Mouse (Mus musculus) right cerebral cortex, postnatal 10 days (tissue): Measurements from ENCODE around the gene Slc17a8.
"Not testable (repeated sequence)": the region's sequence is repeated elsewhere in the genome, so short reads cannot be mapped to it uniquely, and the experiment has no call there.

Experiments used
- DNase-seq, 2 experiments: peaks; one replicate each; pipeline ENCODE4 v3.0.0; 2021; ENCODE audit warnings: low spot score in 2 of 2

Slc17a8 gene

GRCm38 (mm10) chr10:89592797-89593196, 28.3 kb downstream of the Slc17a8 start:
- peak; percentile 27 to 58 for DNase-seq

DNA sequence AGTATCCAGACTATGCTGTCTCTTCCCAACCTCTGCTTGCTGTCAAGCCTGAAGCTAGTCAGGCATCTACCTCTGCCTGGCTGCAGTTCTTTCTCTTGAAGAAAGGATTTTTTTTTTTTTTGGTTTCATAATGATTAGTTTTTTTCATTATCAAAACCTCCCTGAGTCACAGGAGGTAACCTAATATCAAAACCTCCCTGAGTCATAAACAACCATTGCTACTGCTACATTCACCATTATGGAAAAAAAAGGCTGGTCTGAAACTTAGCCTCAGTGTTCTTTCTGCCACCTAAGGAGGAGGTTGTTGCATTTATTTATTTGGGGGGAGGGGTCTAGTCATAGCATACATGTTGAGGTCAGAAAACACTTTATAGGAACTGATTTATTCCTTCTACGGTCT, 31.2 kb downstream of the Slc17a8 start:
- no peak for DNase-seq

DNA sequence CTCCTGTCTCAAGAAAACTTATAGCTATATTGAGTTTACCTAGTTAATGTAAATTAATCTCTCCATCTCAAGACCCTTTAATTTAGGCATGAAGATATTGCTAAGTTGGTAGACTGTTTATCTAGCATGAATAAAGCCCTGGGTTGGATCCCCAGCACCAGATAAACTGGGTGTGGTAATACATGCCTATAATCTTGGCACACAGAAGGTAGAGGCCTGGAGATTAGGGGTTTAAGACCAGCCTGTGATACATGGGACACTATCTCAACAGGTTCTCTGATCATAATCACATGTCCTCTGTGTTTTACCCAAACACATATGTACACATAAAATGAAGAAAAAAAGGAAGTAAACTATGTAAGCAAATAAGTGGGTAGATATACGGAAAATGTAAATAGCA, 32.3 kb downstream of the Slc17a8 start:
- DNase-seq: no peak

- no peak for DNase-seq
Measured at GRCm38 (mm10) chr10:89584709-89585108, 36.3 kb downstream of the Slc17a8 start.

- no peak for DNase-seq
Measured at GRCm38 (mm10) chr10:89578801-89579200, 42.3 kb downstream of the Slc17a8 start.

DNA sequence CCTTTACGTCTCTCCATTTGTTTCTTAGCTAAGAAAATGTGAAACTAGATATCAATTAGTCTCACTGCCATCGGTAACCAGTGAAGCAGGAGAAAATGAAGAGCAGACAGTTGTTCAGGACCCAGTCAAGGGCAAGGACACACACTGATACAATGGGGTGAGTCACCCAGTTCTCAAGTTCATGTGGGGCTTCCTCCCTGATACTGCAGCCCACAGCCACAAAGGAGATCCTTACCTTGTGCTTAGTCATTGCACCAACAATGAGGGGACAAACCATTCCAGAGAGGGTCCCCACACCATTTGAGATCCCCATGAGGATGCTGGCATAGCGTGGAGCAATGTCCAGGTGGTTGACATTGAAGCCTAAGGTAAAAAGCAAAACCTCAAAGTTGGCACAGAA, 43.4 kb downstream of the Slc17a8 start:
- no peak for DNase-seq

- DNase-seq: no peak
Measured at GRCm38 (mm10) chr10:89573421-89573820, 47.6 kb downstream of the Slc17a8 start.

- no peak for DNase-seq
Measured at GRCm38 (mm10) chr10:89572946-89573345, 48.1 kb downstream of the Slc17a8 start.

DNA sequence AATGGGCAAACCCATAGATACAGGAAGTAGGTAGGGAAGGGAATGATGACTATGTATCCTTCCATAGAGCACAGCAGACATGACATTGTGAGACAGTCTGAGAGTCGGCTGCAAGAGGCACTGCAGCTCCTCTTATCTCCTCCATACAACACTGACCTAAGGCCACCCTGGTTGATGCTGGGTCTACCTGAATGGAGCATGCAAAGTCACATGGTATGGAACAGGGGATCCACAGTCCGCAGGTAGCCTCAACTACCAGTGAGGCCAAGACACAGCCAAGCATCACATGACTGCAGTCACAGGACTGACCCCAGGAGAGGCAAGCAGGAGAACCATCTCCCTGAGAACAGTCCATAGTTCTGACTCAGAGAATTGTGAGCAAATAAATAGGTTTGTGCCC, 53.7 kb downstream of the Slc17a8 start:
- no peak for DNase-seq

- DNase-seq: no peak
Measured at GRCm38 (mm10) chr10:89565301-89566022, 55.6 kb downstream of the Slc17a8 start.

GRCm38 (mm10) chr10:89562113-89562512, 58.9 kb downstream of the Slc17a8 start:
- no peak for DNase-seq

GRCm38 (mm10) chr10:89559351-89559750, 61.7 kb downstream of the Slc17a8 start:
- DNase-seq: no peak

GRCm38 (mm10) chr10:89554885-89555284, 66.2 kb downstream of the Slc17a8 start:
- DNase-seq: not testable (repeated sequence)

DNA sequence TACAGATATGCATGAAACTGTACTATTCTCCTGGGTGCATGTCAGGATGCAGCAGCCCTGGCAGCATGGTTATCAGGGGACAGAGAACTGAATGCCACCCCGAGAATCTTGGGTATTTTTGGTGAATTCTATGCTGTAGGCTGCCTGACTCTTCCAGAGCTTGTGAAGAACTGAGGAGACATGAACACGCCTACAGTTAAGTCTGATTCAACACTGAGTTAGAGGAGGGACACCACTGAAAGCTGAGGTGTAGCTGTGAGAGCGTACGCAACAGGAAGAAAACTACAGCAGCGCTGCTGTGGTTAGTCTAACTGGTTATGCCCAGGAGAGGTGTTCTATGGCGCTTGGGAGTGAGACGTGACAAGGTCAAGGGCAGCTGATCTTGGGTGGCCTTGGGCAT, 67.2 kb downstream of the Slc17a8 start:
- not testable (repeated sequence) for DNase-seq

DNA sequence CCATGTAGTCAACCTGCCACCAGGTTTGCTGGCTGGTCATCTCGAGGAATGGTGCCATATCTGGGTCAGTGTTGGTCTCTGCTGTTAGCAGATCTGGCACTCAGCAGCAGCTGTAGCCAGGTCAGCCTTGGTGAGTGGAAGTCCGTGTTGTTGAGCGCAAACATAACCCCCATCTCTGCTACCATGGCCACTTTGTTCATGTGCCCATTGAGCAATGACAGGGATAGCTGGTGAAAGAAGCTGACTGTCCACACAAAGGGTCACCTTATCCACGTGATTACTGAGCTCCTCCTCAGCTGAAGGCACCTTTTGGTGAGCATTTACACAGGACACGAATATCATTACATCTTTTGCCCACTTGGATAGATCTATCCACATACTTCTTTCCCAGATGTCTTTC, 68.0 kb downstream of the Slc17a8 start:
- DNase-seq: no peak

GRCm38 (mm10) chr10:89551657-89552056, 69.4 kb downstream of the Slc17a8 start:
- DNase-seq: peak in 1 of 2 experiments; percentile 43

- no peak for DNase-seq
Measured at GRCm38 (mm10) chr10:89548028-89548427, 73.0 kb downstream of the Slc17a8 start.

DNA sequence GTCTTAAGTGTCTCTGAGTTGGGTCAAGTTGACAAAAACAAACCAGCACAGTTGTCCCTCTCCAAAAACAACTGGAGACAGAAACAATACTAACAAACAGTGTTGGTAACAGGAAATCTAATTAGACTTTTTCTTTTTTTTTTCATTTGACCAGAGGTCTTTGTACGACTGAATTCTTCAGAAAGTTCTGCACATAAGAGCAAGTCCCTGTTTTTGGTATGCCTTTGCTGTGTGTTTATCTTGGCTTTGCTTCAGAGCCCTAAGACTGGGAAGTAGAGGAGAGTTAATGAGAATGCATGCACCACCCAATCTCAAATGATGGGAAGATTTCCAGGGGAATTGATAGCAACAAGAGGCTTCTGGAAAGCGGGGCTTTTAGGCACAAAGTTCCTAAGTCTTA, 74.1 kb downstream of the Slc17a8 start:
- no peak for DNase-seq

DNA sequence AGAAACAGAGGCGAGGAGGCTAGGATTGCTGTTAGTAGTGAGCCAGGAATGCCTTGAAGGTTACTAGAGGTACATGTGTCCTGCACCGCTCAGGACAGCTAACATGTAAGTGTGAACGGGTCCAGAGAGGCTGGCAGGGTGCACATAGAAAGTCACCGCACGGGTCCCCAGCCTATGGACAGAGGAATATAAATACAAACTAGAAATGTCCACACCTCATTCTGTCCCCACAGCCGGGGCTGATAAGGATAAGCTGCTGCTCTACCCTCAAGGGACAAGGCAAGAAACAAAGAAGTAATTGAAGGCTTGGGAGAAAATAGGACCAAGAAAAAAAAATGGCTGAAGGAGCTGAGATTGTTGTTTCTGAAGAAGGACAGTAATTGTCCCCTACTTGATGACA, 77.2 kb downstream of the Slc17a8 start:
- DNase-seq: no peak

GRCm38 (mm10) chr10:89542321-89542720, 78.7 kb downstream of the Slc17a8 start:
- DNase-seq: no peak

- DNase-seq: no peak
Measured at GRCm38 (mm10) chr10:89532929-89533727, 87.9 kb downstream of the Slc17a8 start, which contains the start of gene Nr1h4. Gene Nr1h4 (minus strand): TSS chr10:89533585.

- no peak for DNase-seq
Measured at GRCm38 (mm10) chr10:89532451-89532850, 88.6 kb downstream of the Slc17a8 start.

DNA sequence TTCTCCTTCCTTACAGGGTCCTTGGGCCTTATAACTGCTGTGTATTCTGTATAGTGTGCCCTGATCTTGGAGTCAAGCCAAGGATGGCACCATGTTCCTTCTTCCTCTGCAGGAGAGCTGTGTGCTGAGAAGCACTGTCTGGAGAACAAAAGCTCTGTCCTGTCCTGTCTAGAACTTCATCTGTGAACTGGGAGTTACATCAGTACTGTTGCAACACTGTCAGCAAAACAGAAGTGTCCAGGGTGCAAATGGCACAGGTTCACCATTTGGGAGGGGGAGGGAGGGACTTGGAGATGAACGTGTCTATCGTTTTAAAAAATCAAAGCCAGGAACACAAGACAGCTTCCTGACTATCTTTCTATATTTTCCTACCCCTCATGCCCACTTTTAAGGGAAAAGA, 89.1 kb downstream of the Slc17a8 start:
- DNase-seq: no peak
